Mouse (Mus musculus) thymus, postnatal 14 days (tissue): ENCODE results near the gene Oog1.
"Not testable (repeated sequence)": the region's sequence is repeated elsewhere in the genome, so short reads cannot be mapped to it uniquely, and the experiment has no call there.

Experiments
- DNase-seq: peaks from one replicate; pipeline ENCODE4 v3.0.0; 2021

Gene Oog1

GRCm38 (mm10) chr12:87602388-87602787, at the start of gene Oog1:
TSS of gene Oog1 (plus strand) at chr12:87602688.
- not testable (repeated sequence) for DNase-seq

DNA sequence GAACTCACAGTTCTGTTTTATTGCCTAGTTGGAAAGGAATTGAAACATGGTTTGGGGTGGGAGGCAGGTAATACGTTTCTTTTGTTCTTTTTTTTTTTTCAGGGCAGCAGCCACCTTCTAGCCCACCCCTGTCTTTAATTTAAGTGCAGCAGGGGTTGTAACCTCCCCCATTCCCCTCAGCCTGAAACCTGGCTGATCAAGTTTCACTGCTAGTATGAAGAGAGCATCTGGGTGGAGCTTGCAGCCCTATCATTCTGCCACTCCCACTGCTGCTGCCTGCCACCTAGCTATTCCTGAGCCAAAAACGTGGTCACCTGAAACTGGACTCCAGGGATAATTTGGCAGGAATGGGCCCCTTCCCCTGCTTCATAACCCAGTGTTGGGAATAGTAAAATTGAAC, 1.1 kb upstream of the Oog1 start:
- DNase-seq = not testable (repeated sequence)

DNA sequence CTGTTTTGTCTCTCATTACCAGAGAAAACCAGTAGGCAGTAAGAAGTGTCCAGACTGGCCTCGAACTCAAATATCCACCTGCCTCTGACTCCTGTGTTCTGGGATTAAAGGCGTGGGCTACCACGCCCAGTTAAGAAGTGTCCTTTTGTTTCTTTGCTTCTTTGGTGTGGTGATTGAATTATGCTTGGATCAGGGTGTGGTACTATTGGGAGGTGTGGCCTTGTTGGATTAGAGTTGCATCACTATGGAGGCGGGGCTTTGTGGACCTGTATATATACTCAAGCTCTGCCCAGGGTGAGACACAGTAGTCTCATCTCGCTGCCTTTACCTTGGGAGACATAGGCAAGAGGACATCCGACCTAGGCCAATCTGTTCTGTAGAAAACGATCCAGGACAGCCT, 16.1 kb downstream of the Oog1 start, which contains the start of gene Gm4027:
TSS of gene Gm4027 (plus strand) at position 301 of the 400 bp plus-strand sequence.
- DNase-seq = not testable (repeated sequence)

GRCm38 (mm10) chr12:87644520-87644919, 42.0 kb downstream of the Oog1 start, which contains the start of gene Gm16381:
TSS of gene Gm16381 (minus strand) at chr12:87644620.
- not testable (repeated sequence) for DNase-seq

DNA sequence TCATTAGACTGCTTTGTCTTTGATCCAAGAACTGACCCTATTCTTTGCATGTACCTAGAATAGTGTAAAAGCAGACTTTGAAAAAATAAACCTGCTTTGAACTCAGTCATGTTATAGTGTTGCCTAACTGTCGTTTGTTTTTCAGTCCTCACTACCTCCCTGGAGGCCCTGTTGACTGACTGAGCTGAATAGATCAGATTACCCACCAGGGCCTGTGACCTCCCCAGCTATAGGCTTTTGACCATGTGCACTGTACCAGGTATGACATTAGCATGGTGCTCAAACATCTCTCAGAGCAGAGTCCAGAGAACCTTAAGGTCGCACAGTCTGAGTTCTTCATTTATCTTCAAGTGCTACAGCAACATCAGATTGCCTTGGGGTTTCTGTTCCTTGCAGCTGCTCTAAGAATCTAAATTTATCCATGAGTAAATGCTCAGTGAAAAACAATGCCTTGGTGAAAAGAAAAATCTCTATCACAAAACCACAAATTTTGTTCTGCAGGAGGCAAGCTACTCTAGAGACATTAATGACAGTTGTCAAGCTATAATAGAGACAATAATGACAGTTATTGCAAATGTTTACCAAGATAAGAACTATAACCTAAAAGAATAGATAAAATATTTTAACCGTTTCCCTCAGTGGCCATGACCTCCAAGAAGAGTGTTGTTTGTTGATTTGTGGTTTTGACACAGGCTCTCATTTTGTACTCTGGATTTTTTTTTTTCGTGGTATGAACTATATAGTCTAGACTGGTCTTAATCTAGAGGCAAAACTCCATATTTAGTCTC, 50.6 kb downstream of the Oog1 start:
- not testable (repeated sequence) for DNase-seq
